ENCODE assay signal across 11 mouse cellular contexts in genomic region chr15:86696806-86697205, GRCm38 (mm10).
DNase-seq lines count a peak whose midpoint lies in the region.
"Had no signal": no experiment of that assay in that cellular context is flagged by ENCODE, and none has a peak within 500 bp of the region (broad histone marks: within the 10 kb centered on the region; RNA-seq: fewer than 3 reads in every experiment).

No protein-coding gene starts in this region.

- DNase-seq in adrenal gland, postnatal 14 days, result peak; percentile 6
- no peak for DNase-seq in adrenal gland, postnatal 25 days
- DNase-seq in layer of hippocampus, adult 11-12 months (ENCODE audit: low spot score), result peak; percentile 43
- DNase-seq in layer of hippocampus, adult 9-10 months (ENCODE audit: low spot score), result no peak
- peak; percentile 49 for DNase-seq in right cerebral cortex, postnatal 25 days
- DNase-seq in right cerebral cortex, postnatal 10 days (ENCODE audit: low spot score in 2 of 2), result no peak
- DNase-seq in telencephalon, adult 2 months (ENCODE audit: low read depth, low spot score), result peak; percentile 49
- DNase-seq in thymus, adult 18-20 months, result no peak
- DNase-seq: heart, adult 2 months; lung, embryonic 14.5 days; thymus, adult 2 months had no signal

Comparison
In these comparisons a context has a peak if more than half of its experiments do, and no peak if none do; other contexts are left out.
1. DNase-seq: peak in adrenal gland, postnatal 14 days (single experiment), layer of hippocampus, adult 11-12 months (single experiment), right cerebral cortex, postnatal 25 days (single experiment) and telencephalon, adult 2 months (single experiment); none in adrenal gland, postnatal 25 days (single experiment), layer of hippocampus, adult 9-10 months (single experiment), right cerebral cortex, postnatal 10 days (0 of 2) and thymus, adult 18-20 months (0 of 2).